Mouse (Mus musculus): ENCODE measurements around the gene Ostf1.

DNA sequence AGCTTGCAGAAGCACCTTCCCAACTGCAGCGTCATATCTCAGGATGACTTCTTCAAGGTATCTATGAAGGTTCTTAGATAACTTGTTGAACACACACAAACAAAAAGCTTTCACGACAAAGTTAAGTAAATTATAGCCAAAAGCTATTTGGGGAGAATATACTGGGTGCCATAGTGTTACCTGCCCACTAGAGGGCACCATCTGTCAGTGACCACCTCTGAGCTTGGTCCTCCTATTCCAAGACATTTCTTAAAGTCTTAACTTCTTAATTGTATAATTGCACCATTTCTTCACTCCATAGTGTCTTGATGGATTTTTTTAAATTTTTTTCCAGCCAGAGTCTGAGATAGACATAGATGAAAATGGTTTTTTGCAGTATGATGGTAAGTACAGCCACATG is 7.9 kb upstream of the Ostf1 start:
- no peak for TF ChIP-seq CTCF (IDR thresholded peaks at IDR 0.05; ENCODE audit: control insufficient read depth, insufficient read depth, insufficient replicate concordance, low read depth, low read length)
- TF ChIP-seq POLR2A (IDR thresholded peaks at IDR 0.05; ENCODE audit: control insufficient read depth, low read depth, low read length): no peak

Measured in testis, adult 2 months (tissue).